Mouse (Mus musculus): ENCODE data around the gene Slc9a3. TPM values are rescaled to one million over a fixed set of nuclear protein-coding genes. Genes with fewer than 3 reads are reported as not detected.

Gene Slc9a3
- polyA plus RNA-seq, 1 experiment = not detected

DNA sequence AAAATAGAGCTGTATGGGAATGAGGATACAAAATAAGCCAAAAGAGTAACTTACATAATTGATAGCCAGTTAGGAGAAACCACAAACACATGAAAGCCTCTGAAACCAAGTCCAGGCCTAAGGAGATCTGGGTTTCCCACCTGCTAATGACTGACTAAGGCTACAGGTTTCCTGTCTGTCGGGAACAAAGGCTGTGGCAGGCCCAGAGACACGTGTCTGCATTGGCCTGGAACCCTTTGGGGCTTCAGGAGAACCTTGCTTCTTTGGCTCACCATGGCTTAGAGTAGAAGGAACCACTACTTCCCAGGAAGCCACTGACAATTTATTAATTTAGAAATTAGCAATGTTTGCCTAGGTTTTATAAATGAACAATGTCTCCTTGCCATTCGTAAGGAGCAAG is 22.0 kb downstream of the Slc9a3 start:
- Histone ChIP-seq H3K4me1 (peaks cover 24% of the 10 kb centered on the region), H3K27me3 (replicated peaks) (peaks cover 7% of the 10 kb centered on the region), H3K4me3 (replicated peaks) (no peak overlapping the region), H3K9me3 (no peaks in the 10 kb centered on the region), H3K36me3 (replicated peaks; ENCODE audit: low read length) (no peaks in the 10 kb centered on the region)
- TF ChIP-seq FLI1 (IDR thresholded peaks at IDR 0.05; ENCODE audit: low read length) = no peak
- no peak for TF ChIP-seq GATA1 (IDR thresholded peaks at IDR 0.05; ENCODE audit: borderline replicate concordance, low read length)

GRCm38 (mm10) chr13:74144120-74144884 is 23.0 kb downstream of the Slc9a3 start:
- peaks cover 7% of the 10 kb centered on the region for H3K27me3 ChIP-seq (replicated peaks)
- peaks cover 24% of the 10 kb centered on the region for H3K4me1 ChIP-seq
- H3K36me3 ChIP-seq (replicated peaks; ENCODE audit: low read length) = no peaks in the 10 kb centered on the region
- TF ChIP-seq GATA1 (IDR thresholded peaks at IDR 0.05; ENCODE audit: borderline replicate concordance, low read length) = no peak
- no peak for TF ChIP-seq FLI1 (IDR thresholded peaks at IDR 0.05; ENCODE audit: low read length)
- H3K9me3 ChIP-seq = no peaks in the 10 kb centered on the region
- no peak overlapping the region for H3K4me3 ChIP-seq (replicated peaks)

DNA sequence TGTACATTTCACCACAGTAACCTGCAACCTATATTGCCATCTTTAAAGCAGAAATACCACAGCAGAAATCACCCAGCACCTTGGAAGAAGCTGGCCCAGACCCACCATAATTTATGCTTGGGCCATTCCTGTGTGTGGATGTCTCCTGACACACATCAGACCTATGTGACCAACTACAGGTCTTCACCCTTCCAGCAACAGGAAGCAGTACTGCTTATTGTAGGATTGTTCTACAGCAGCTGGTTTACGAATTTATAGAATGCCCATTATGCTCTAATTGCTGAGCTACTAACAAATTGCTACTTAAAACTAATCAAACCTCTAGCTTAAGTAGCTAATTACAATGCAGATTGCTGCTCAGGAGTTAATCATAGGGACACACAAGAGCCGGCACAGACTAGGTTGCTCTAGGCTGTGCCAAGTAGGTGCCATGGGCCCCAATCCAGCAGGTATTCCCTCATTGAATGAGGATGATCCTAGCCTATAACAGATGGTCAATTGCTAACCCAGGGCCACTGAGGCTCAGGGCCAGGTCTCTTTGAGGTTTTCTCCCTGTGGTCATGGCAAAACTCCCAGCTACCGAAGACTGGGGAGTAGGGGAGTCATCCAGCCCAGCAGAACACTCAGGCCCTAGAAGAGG is 24.8 kb downstream of the Slc9a3 start:
- Histone ChIP-seq H3K36me3 (replicated peaks; ENCODE audit: low read length) (no peaks in the 10 kb centered on the region), H3K4me3 (replicated peaks) (no peak overlapping the region), H3K27me3 (replicated peaks) (peaks cover 13% of the 10 kb centered on the region), H3K9me3 (no peaks in the 10 kb centered on the region), H3K4me1 (peaks cover 17% of the 10 kb centered on the region)
- TF ChIP-seq FLI1 (IDR thresholded peaks at IDR 0.05; ENCODE audit: low read length) (no peak), GATA1 (IDR thresholded peaks at IDR 0.05; ENCODE audit: borderline replicate concordance, low read length) (no peak)

GRCm38 (mm10) chr13:74147327-74147726 is 26.1 kb downstream of the Slc9a3 start:
- peaks cover 13% of the 10 kb centered on the region for H3K27me3 ChIP-seq (replicated peaks)
- TF ChIP-seq FLI1 (IDR thresholded peaks at IDR 0.05; ENCODE audit: low read length) (no peak), GATA1 (IDR thresholded peaks at IDR 0.05; ENCODE audit: borderline replicate concordance, low read length) (no peak)
- no peak overlapping the region for H3K4me3 ChIP-seq (replicated peaks)
- no peaks in the 10 kb centered on the region for H3K9me3 ChIP-seq
- peaks cover 17% of the 10 kb centered on the region for H3K4me1 ChIP-seq
- no peaks in the 10 kb centered on the region for H3K36me3 ChIP-seq (replicated peaks; ENCODE audit: low read length)

- Histone ChIP-seq H3K4me3 (replicated peaks) (peak overlapping the region; percentile 88), H3K36me3 (replicated peaks; ENCODE audit: low read length) (peaks cover 25% of the 10 kb centered on the region), H3K4me1 (peaks cover 12% of the 10 kb centered on the region; the same call in 1 of the 2 replicates), H3K9me3 (peaks cover 9% of the 10 kb centered on the region), H3K27me3 (replicated peaks) (peaks cover 32% of the 10 kb centered on the region)
- TF ChIP-seq GATA1 (IDR thresholded peaks at IDR 0.05; ENCODE audit: borderline replicate concordance, low read length) = no peak
- no peak for TF ChIP-seq FLI1 (IDR thresholded peaks at IDR 0.05; ENCODE audit: low read length)
Observed at GRCm38 (mm10) chr13:74166348-74167056, 45.2 kb downstream of the Slc9a3 start.

- Histone ChIP-seq H3K9me3 (peaks cover 9% of the 10 kb centered on the region), H3K27me3 (replicated peaks) (peaks cover 31% of the 10 kb centered on the region), H3K4me3 (replicated peaks) (peak overlapping the region; percentile 88), H3K4me1 (peaks cover 12% of the 10 kb centered on the region; the same call in 1 of the 2 replicates), H3K36me3 (replicated peaks; ENCODE audit: low read length) (peaks cover 30% of the 10 kb centered on the region)
- TF ChIP-seq FLI1 (IDR thresholded peaks at IDR 0.05; ENCODE audit: low read length) (no peak), GATA1 (IDR thresholded peaks at IDR 0.05; ENCODE audit: borderline replicate concordance, low read length) (no peak)
Observed at GRCm38 (mm10) chr13:74167057-74167413, 45.8 kb downstream of the Slc9a3 start.

GRCm38 (mm10) chr13:74167492-74167891 is 46.2 kb downstream of the Slc9a3 start:
- TF ChIP-seq GATA1 (IDR thresholded peaks at IDR 0.05; ENCODE audit: borderline replicate concordance, low read length) = no peak
- TF ChIP-seq FLI1 (IDR thresholded peaks at IDR 0.05; ENCODE audit: low read length) = no peak
- Histone ChIP-seq H3K4me1 (peaks cover 12% of the 10 kb centered on the region; the same call in 1 of the 2 replicates), H3K4me3 (replicated peaks) (no peak overlapping the region), H3K27me3 (replicated peaks) (peaks cover 31% of the 10 kb centered on the region), H3K36me3 (replicated peaks; ENCODE audit: low read length) (peaks cover 33% of the 10 kb centered on the region), H3K9me3 (peaks cover 9% of the 10 kb centered on the region)

DNA sequence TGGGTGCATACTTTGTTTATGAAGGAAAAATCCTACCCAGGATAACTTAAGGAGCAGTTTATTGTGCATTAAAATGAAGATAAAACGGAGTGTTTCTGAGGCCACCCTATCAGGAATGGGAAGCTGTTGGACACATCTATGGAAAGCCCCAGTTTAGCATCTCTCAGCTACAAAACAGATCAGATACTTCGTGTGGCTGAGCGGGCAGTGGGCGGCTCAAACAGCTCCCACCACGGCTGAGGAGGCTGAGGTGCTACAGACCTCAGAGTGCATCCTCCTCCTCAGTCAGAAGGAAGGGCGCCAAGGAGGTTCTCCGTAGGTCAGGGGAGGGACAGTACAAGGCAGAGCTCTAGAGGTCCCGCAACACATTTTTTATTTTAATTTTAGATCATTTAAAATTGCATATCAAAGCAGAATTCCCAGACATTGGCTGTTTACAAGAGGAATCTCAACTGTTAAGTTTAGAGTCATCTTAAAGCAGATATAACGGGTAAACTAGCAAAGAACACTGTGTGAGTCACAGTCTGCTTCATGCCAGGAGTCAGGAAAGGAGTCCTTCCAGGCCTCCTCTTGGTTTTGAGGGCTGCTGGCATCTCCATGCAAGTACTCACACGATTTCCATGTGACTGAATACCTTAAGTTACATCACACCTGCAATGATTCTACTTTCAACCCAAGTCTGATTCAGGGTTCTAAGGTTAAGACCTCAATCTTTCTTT is 48.3 kb downstream of the Slc9a3 start:
- Histone ChIP-seq H3K36me3 (replicated peaks; ENCODE audit: low read length) (peaks cover 54% of the 10 kb centered on the region), H3K4me1 (peaks cover 12% of the 10 kb centered on the region; the same call in 1 of the 2 replicates), H3K4me3 (replicated peaks) (no peak overlapping the region), H3K27me3 (replicated peaks) (peaks cover 18% of the 10 kb centered on the region), H3K9me3 (peaks cover 4% of the 10 kb centered on the region)
- no peak for TF ChIP-seq GATA1 (IDR thresholded peaks at IDR 0.05; ENCODE audit: borderline replicate concordance, low read length)
- no peak for TF ChIP-seq FLI1 (IDR thresholded peaks at IDR 0.05; ENCODE audit: low read length)

DNA sequence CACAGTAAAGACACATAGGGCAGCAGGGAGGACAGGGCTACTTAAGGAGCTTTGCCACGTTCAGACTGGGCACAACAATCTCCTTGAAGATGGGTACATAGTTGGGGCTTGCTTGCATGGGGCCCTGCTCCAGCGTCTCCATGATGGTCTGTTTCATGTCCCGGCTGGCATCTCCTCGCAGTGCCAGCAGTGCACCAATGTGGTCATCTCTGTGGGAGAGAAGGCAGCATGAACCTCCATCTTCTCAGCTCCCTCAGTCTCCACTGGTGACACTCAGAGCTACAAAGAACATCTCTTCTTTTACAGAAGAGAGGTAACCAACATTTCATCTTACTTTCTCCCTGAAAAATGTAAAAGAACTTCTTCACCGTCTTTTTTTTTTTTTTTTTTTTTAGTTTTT is 50.8 kb downstream of the Slc9a3 start:
- H3K36me3 ChIP-seq (replicated peaks; ENCODE audit: low read length) = peaks cover 73% of the 10 kb centered on the region
- no peak for TF ChIP-seq FLI1 (IDR thresholded peaks at IDR 0.05; ENCODE audit: low read length)
- no peak for TF ChIP-seq GATA1 (IDR thresholded peaks at IDR 0.05; ENCODE audit: borderline replicate concordance, low read length)
- H3K4me1 ChIP-seq = peaks cover 5% of the 10 kb centered on the region; the same call in 1 of the 2 replicates
- no peaks in the 10 kb centered on the region for H3K9me3 ChIP-seq
- H3K27me3 ChIP-seq (replicated peaks) = peaks cover 2% of the 10 kb centered on the region
- H3K4me3 ChIP-seq (replicated peaks) = no peak overlapping the region

Data from megakaryocyte, embryonic 14.5 days (primary cell).